Mouse (Mus musculus): Measurements from ENCODE around the gene Ttc26. TPM values are rescaled to one million over a fixed set of nuclear protein-coding genes. Genes with fewer than 3 reads are reported as not detected.

Ttc26 gene
- polyA plus RNA-seq (2015; fragmentation: Nextera tagmentation; extraction: Ambion mirVana) = 7.0 and 10.1 TPM in 2 replicates

DNA sequence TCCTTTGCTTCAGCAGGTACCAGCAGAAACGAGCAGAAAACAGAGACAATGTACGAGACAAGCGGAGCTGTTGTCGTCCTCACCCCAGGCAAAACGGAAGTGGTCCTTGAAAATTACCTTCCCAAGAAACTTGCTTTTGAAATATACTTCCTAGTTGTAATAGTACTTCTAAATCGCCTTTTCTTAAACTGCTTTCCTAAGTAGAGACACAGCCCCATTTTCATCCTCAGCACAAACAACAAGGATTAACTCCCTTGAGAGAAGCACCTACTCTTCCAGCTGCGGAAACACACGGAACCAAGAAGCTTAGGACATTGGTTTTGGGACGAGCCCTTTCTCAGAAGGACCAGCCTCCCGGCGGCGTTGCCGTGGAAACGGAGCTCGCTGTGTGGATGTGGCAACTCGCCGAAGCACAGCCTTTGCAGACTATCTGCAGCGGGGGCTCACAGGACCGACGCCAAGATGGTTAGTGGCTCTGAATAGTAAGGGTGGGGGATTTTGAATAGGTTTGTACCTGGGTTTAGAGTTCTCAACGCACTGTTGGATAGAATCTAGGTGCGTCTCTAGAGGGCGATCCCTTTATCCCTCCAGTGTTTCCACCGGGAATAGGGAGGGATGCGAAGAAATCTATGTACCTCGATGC lies at the start of gene Ttc26:
Gene Ttc26 (plus strand): TSS at position 341 of the 643 bp plus-strand sequence.
- H3K9me3 ChIP-seq (replicated peaks) = no peaks in the 10 kb centered on the region
- H3K4me2 ChIP-seq (replicated peaks) = peak within 1 kb of the TSS; percentile 63
- under 1% methylated on average over 26 of the region's 26 CpGs for whole genome bisulfite sequencing
- peak; percentile 73; the same call in 1 of the 2 replicates for ATAC-seq (ENCODE audit: insufficient number of reproducible peaks, low FRiP score, low TSS enrichment, low read depth)
- peak within 1 kb of the TSS; percentile 53 for H3K9ac ChIP-seq
- peak within 1 kb of the TSS; percentile 62 for H3K4me3 ChIP-seq (replicated peaks)
- H3K27me3 ChIP-seq = no peaks in the 10 kb centered on the region
- peaks cover 12% of the 10 kb centered on the region for H3K4me1 ChIP-seq
- peak within 1 kb of the TSS; percentile 68 for H3K27ac ChIP-seq (replicated peaks)
- peaks cover 10% of the 10 kb centered on the region for H3K36me3 ChIP-seq

DNA sequence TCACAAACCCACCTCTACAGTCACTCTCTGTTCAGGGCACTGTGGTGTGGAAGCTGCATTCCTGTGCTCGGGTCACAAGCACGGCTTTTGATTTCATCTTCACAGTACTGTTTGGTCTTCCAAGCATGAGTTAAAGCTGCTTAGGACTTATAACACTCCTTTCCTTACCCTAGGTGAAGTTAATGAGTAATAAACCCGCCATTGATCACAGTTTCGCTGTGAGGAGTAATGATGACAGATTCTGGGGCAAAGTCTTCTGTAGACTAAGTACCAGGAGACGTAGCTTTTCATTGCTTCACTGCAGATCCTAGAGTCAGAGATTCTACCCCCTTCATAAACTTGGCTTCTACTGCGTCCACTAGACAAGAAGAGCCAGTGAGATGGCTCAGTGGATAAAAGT lies 46.0 kb upstream of the Ttc26 start:
- H3K4me3 ChIP-seq (replicated peaks) = no peak overlapping the region
- no peak overlapping the region for H3K27ac ChIP-seq (replicated peaks)
- H3K4me1 ChIP-seq = no peaks in the 10 kb centered on the region
- WGBS = 88% methylated on average over 6 of the region's 6 CpGs
- H3K36me3 ChIP-seq = no peaks in the 10 kb centered on the region
- ATAC-seq (ENCODE audit: insufficient number of reproducible peaks, low FRiP score, low TSS enrichment, low read depth) = no peak
- H3K9me3 ChIP-seq (replicated peaks) = no peaks in the 10 kb centered on the region
- no peak overlapping the region for H3K9ac ChIP-seq
- H3K27me3 ChIP-seq = no peaks in the 10 kb centered on the region
- H3K4me2 ChIP-seq (replicated peaks) = no peak overlapping the region

DNA sequence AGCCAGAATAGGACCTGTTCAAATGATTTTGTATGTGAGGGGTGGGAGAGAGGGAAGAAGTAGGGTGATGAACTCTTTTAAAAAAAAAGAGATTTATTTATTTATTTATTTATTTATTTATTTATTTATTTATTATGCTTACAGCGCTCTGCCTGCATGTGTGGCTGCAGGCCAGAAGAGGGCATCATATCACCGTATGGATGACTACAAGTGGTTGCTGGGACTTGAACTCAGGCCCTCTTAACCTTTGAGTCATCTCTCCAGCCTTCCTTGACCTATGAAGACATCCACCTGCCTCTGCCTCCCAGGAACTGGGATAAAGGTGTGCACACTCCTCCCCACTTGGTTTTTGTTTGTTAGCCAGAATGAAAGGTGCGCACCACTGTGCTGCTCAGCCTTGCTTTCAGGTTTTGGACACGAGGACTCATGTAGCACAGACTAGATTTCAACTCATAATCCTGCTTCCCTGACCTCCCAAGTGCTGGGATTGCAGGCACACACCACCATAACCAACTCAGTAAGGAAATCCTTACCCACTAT lies 44.0 kb upstream of the Ttc26 start:
- no peaks in the 10 kb centered on the region for H3K36me3 ChIP-seq
- H3K4me2 ChIP-seq (replicated peaks) = no peak overlapping the region
- 84% methylated on average over 4 of the region's 4 CpGs for WGBS
- no peaks in the 10 kb centered on the region for H3K9me3 ChIP-seq (replicated peaks)
- no peak overlapping the region for H3K9ac ChIP-seq
- no peak for ATAC-seq (ENCODE audit: insufficient number of reproducible peaks, low FRiP score, low TSS enrichment, low read depth)
- no peak overlapping the region for H3K4me3 ChIP-seq (replicated peaks)
- H3K27me3 ChIP-seq = no peaks in the 10 kb centered on the region
- H3K27ac ChIP-seq (replicated peaks) = no peak overlapping the region
- H3K4me1 ChIP-seq = no peaks in the 10 kb centered on the region

DNA sequence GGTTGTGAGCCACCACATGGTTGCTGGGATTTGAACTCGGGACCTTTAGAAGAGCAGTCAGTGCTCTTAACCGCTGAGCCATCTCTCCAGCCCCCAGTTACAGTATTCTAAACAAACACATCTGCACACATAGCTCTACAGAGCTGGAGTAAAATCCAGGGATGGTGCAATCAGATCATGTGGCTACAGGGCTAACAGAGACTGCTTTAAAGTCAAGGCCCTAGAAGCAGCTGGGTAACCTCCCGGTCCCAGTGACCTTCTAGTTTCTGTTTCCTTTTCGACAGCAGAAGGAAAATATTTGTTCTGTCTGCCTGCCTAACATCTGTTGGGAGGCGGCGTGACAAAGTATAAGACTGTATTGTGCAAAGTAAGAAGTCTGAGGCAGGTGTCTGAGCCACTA lies 43.3 kb upstream of the Ttc26 start:
- no peak overlapping the region for H3K27ac ChIP-seq (replicated peaks)
- no peak overlapping the region for H3K4me2 ChIP-seq (replicated peaks)
- H3K4me1 ChIP-seq = no peaks in the 10 kb centered on the region
- no peak overlapping the region for H3K9ac ChIP-seq
- no peaks in the 10 kb centered on the region for H3K36me3 ChIP-seq
- WGBS = 74% methylated on average over 6 of the region's 6 CpGs
- H3K9me3 ChIP-seq (replicated peaks) = no peaks in the 10 kb centered on the region
- no peak for ATAC-seq (ENCODE audit: insufficient number of reproducible peaks, low FRiP score, low TSS enrichment, low read depth)
- H3K27me3 ChIP-seq = no peaks in the 10 kb centered on the region
- no peak overlapping the region for H3K4me3 ChIP-seq (replicated peaks)

DNA sequence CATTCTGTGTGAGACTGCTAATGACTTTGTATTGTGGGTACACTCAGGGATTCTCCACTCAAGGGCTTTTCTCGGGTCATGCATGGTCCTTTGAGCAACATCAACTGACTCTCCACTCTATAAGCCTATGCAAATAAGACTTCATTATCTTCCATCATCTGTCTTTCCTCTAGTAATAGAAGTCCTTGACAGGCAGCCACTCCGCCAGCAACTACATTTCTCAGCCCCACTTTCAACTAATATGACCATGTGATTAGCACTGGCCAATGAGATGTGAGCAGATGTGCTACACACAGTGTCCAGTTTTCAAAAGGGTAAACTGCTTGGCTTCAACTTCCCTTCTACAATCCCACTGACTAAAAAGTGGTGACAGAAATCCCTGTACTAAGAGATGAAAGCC lies 42.2 kb upstream of the Ttc26 start:
- H3K4me3 ChIP-seq (replicated peaks) = no peak overlapping the region
- H3K9me3 ChIP-seq (replicated peaks) = no peaks in the 10 kb centered on the region
- ATAC-seq (ENCODE audit: insufficient number of reproducible peaks, low FRiP score, low TSS enrichment, low read depth) = no peak
- no peak overlapping the region for H3K9ac ChIP-seq
- H3K36me3 ChIP-seq = no peaks in the 10 kb centered on the region
- H3K4me2 ChIP-seq (replicated peaks) = no peak overlapping the region
- no peaks in the 10 kb centered on the region for H3K4me1 ChIP-seq
- WGBS = 66% methylated on average over 2 of the region's 2 CpGs
- no peaks in the 10 kb centered on the region for H3K27me3 ChIP-seq
- H3K27ac ChIP-seq (replicated peaks) = no peak overlapping the region

DNA sequence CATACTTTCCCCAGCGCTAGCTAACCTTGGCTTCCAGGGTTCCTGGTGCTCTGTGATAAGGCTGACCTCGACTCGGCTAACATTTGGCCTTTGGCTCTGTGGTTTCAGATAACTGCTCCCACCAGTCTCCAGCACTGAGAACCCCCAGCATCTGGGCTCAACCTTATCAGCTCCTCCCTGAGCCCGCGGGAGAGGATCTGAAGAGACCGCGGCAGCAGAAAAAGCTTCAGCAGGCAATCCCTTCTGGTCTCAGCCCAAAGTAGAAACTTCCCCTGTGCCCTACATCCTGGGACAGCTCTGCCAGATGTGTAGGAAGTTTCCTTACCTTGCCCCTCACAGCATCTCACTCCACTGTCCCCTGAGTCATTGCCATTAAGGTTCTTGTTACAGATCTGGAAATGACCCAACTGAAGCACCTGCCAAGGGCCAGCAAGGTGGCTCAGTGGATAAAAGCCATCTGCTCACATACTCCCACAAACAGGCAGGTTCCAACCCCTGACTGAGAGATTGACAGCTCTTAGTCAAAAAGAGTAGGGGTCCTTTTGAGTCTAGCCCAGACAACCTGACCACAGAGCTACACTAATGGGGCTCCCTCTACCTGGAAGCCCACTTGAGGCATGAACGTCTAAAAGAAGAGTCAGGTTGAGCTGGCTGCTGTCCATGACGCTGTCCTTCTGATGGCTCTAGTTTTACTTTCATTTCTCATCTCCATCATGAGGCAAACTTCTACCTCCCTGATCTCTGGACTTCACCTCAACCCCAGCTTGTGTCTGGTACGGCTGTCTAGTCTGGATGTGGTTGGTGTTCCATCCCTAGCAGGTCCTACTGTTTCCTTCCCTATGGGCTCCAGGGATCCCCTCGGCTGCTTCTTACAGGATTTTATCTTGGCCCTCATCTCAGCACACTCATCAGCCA lies 39.3 kb upstream of the Ttc26 start:
- no peaks in the 10 kb centered on the region for H3K4me1 ChIP-seq
- H3K4me2 ChIP-seq (replicated peaks) = no peak overlapping the region
- H3K36me3 ChIP-seq = no peaks in the 10 kb centered on the region
- 72% methylated on average over 11 of the region's 11 CpGs for WGBS
- no peak overlapping the region for H3K4me3 ChIP-seq (replicated peaks)
- H3K27ac ChIP-seq (replicated peaks) = no peak overlapping the region
- H3K27me3 ChIP-seq = no peaks in the 10 kb centered on the region
- no peaks in the 10 kb centered on the region for H3K9me3 ChIP-seq (replicated peaks)
- no peak for ATAC-seq (ENCODE audit: insufficient number of reproducible peaks, low FRiP score, low TSS enrichment, low read depth)
- no peak overlapping the region for H3K9ac ChIP-seq

DNA sequence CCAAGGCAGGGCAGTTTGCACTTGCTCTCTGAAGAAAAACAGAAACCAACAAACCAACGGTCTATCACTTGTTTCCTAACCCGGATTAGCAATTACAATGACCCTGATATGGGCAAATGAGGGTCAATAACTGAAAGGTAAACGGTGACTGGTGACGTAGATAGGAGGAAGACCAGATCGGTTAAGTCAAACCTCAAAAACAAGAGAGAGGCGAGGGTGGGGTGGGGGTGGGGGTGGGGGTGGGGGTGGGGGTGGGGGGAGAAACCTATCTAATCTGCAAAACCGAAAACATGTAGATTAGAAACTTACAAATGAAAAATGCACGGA lies 38.6 kb upstream of the Ttc26 start:
- Histone ChIP-seq H3K4me1 (no peaks in the 10 kb centered on the region), H3K9ac (no peak overlapping the region), H3K4me2 (replicated peaks) (no peak overlapping the region), H3K9me3 (replicated peaks) (no peaks in the 10 kb centered on the region), H3K4me3 (replicated peaks) (no peak overlapping the region), H3K27ac (replicated peaks) (no peak overlapping the region), H3K27me3 (no peaks in the 10 kb centered on the region), H3K36me3 (no peaks in the 10 kb centered on the region)
- WGBS = 78% methylated on average over 8 of the region's 8 CpGs
- no peak for ATAC-seq (ENCODE audit: insufficient number of reproducible peaks, low FRiP score, low TSS enrichment, low read depth)

DNA sequence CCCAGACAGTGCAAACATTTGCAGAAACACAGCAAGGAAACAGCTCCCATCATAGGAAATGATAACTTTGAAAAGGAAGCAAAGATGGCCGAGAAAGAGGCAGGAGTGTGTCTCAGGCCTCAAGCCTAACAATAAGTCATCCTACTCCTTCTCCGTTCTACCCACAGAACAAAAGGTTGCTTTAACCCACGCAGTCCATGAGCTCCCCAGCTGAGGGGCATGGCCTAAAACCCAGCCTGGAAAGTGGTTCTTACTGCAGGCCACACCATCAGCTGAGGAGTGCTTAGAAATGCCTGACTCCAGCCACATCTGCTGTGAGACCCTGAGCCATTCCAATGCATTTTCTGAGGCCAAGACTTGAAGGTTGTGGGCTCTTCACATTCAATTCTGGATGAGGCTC lies 37.7 kb upstream of the Ttc26 start:
- 48% methylated on average over 3 of the region's 3 CpGs for WGBS
- no peak overlapping the region for H3K4me3 ChIP-seq (replicated peaks)
- no peaks in the 10 kb centered on the region for H3K4me1 ChIP-seq
- H3K4me2 ChIP-seq (replicated peaks) = no peak overlapping the region
- H3K27ac ChIP-seq (replicated peaks) = no peak overlapping the region
- ATAC-seq (ENCODE audit: insufficient number of reproducible peaks, low FRiP score, low TSS enrichment, low read depth) = no peak
- no peaks in the 10 kb centered on the region for H3K36me3 ChIP-seq
- H3K27me3 ChIP-seq = no peaks in the 10 kb centered on the region
- H3K9ac ChIP-seq = no peak overlapping the region
- H3K9me3 ChIP-seq (replicated peaks) = no peaks in the 10 kb centered on the region

DNA sequence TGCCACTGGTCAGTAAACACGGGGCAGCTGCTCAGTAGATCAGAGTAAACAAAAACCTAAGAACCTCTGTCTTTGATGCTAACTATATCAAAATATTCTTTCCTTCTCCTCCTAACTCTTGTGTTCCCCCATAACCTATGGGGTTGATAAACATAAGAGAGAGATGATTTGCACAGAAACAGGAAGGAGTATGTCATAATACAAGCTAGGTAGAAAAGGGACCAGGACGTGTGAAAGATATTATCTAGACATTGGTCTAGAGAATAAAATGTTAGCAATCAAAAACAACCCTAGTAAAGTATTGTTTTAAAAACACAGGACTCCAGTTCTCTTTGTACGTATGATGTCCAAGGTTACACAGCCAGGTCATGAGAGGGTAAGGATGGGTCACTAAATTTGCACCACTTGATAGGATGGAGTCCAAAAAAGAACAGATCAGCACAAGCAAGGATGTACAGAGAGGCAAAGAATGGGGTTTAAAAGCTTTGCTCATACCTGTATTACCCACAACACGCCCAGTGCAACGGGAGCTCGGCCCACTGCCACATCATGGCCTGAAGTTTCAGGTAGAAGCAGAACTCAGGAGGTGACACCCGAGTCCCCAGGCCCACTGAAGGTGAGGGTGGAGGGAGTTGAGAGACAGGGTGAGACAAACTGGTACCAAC lies 37.1 kb upstream of the Ttc26 start:
- 74% methylated on average over 7 of the region's 7 CpGs for WGBS
- no peak overlapping the region for H3K27ac ChIP-seq (replicated peaks)
- H3K27me3 ChIP-seq = no peaks in the 10 kb centered on the region
- no peak for ATAC-seq (ENCODE audit: insufficient number of reproducible peaks, low FRiP score, low TSS enrichment, low read depth)
- no peak overlapping the region for H3K4me3 ChIP-seq (replicated peaks)
- H3K9me3 ChIP-seq (replicated peaks) = no peaks in the 10 kb centered on the region
- no peak overlapping the region for H3K4me2 ChIP-seq (replicated peaks)
- no peaks in the 10 kb centered on the region for H3K4me1 ChIP-seq
- no peak overlapping the region for H3K9ac ChIP-seq
- no peaks in the 10 kb centered on the region for H3K36me3 ChIP-seq

DNA sequence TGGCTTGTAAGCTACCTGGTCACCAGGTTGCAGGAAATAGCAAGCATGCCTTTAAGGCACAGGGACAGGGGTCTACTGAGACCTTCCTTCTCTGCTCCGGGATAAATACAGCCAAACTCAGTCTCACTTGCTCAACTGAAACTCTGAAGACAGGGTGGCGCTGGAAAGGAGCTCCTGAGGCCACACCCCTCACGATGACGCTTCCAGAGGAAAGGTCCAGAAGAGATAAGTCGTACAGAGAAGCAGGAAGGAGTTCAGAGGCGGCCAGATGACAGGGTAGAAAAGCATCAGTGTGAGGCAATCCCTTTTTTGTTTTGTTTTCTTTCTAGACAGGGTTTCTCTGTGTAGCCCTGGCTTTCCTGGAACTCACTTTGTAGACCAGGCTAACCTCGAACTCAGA lies 35.5 kb upstream of the Ttc26 start:
- Histone ChIP-seq H3K9me3 (replicated peaks) (no peaks in the 10 kb centered on the region), H3K36me3 (no peaks in the 10 kb centered on the region), H3K9ac (no peak overlapping the region), H3K27ac (replicated peaks) (no peak overlapping the region), H3K27me3 (no peaks in the 10 kb centered on the region; the same call in 1 of the 2 replicates), H3K4me1 (no peaks in the 10 kb centered on the region), H3K4me3 (replicated peaks) (no peak overlapping the region), H3K4me2 (replicated peaks) (no peak overlapping the region)
- 47% methylated on average over 7 of the region's 7 CpGs for WGBS
- ATAC-seq (ENCODE audit: insufficient number of reproducible peaks, low FRiP score, low TSS enrichment, low read depth) = no peak

DNA sequence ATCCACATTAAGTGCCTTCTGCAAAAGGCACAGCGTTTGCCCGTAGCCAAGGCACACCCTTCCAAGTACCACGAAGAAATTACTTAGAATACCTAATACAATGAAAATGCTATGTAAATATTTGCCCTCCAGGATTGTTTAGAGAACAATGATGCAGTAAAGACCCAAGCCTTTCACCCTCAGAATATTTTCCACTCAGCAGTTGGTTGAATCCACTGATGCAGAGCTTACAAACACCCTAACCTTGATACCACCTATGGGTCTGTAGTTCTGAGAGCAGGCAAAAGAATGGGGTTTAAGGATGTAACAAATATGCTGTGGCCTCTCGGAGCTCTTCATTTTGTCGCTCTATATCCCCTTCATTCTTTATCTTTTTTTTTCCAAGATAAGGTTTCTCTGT lies 33.4 kb upstream of the Ttc26 start:
- Histone ChIP-seq H3K4me1 (no peaks in the 10 kb centered on the region), H3K4me3 (replicated peaks) (no peak overlapping the region)

More for the DNA sequence above, 33.4 kb upstream of the Ttc26 start:
- no peak for ATAC-seq (ENCODE audit: insufficient number of reproducible peaks, low FRiP score, low TSS enrichment, low read depth)
- H3K9ac ChIP-seq = no peak overlapping the region
- H3K27me3 ChIP-seq = peaks cover 16% of the 10 kb centered on the region
- WGBS = 70% methylated on average over 5 of the region's 5 CpGs
- no peaks in the 10 kb centered on the region for H3K9me3 ChIP-seq (replicated peaks)
- H3K27ac ChIP-seq (replicated peaks) = no peak overlapping the region
- no peaks in the 10 kb centered on the region for H3K36me3 ChIP-seq
- no peak overlapping the region for H3K4me2 ChIP-seq (replicated peaks)

All from embryonic facial prominence, embryonic 15.5 days (tissue).